Mouse (Mus musculus) hindlimb bud, embryonic 11.5 days (tissue): ENCODE results near the gene Lage3.
"Not testable (repeated sequence)": the region's sequence is repeated elsewhere in the genome, so short reads cannot be mapped to it uniquely, and the experiment has no call there.

Experiments used
- DNase-seq: peaks from one replicate; pipeline ENCODE4 v3.0.0-alpha.2; 2012; ENCODE audit warnings: low read depth, low spot score; ENCODE audit errors: extremely low spot score

The Lage3 gene

GRCm38 (mm10) chrX:74353467-74353770, at the start of gene Lage3:
Gene Lage3 (minus strand): TSS chrX:74353618.
- DNase-seq: no peak

GRCm38 (mm10) chrX:74400136-74400535, 46.7 kb upstream of the Lage3 start:
- no peak for DNase-seq

GRCm38 (mm10) chrX:74392535-74393443, 39.4 kb upstream of the Lage3 start, which contains the start of the genes Fam3a and Ikbkg:
Gene Fam3a (minus strand): TSS chrX:74393272.
Gene Ikbkg (plus strand): TSS chrX:74393290.
- no peak for DNase-seq

GRCm38 (mm10) chrX:74388153-74388552, 34.7 kb upstream of the Lage3 start:
- no peak for DNase-seq

GRCm38 (mm10) chrX:74384451-74384850, 31.0 kb upstream of the Lage3 start:
- DNase-seq: no peak

- no peak for DNase-seq
These were observed 19.6 kb upstream of the Lage3 start, which contains the start of the genes Ubl4a and Slc10a3 for GRCm38 (mm10) chrX:74372888-74373549. Gene Ubl4a (minus strand): TSS chrX:74373218. Gene Slc10a3 (minus strand): TSS chrX:74373349.

GRCm38 (mm10) chrX:74368209-74368909, 14.9 kb upstream of the Lage3 start:
- DNase-seq: no peak

- no peak for DNase-seq
These were observed 14.1 kb upstream of the Lage3 start for GRCm38 (mm10) chrX:74367512-74367911.

GRCm38 (mm10) chrX:74359171-74359570, 5.8 kb upstream of the Lage3 start:
- DNase-seq: no peak

GRCm38 (mm10) chrX:74357069-74357468, 3.7 kb upstream of the Lage3 start:
- DNase-seq: not testable (repeated sequence)

GRCm38 (mm10) chrX:74352645-74353466, 562 bp downstream of the Lage3 start:
- DNase-seq: no peak

- DNase-seq: no peak
These were observed 23.1 kb downstream of the Lage3 start for GRCm38 (mm10) chrX:74330166-74330930.

GRCm38 (mm10) chrX:74329215-74329671, 24.2 kb downstream of the Lage3 start:
- DNase-seq: no peak

GRCm38 (mm10) chrX:74328725-74329161, 24.7 kb downstream of the Lage3 start, which contains the start of gene Plxna3:
Gene Plxna3 (plus strand): TSS chrX:74329066.
- no peak for DNase-seq

GRCm38 (mm10) chrX:74312540-74313464, 40.6 kb downstream of the Lage3 start, which contains the start of gene Fam50a:
Gene Fam50a (plus strand): TSS chrX:74313033.
- no peak for DNase-seq

GRCm38 (mm10) chrX:74304867-74305700, 48.3 kb downstream of the Lage3 start, which contains the start of gene Gdi1:
Gene Gdi1 (plus strand): TSS chrX:74304998.
- no peak for DNase-seq
